Mouse (Mus musculus): ENCODE results near the gene Ush2a.

DNA sequence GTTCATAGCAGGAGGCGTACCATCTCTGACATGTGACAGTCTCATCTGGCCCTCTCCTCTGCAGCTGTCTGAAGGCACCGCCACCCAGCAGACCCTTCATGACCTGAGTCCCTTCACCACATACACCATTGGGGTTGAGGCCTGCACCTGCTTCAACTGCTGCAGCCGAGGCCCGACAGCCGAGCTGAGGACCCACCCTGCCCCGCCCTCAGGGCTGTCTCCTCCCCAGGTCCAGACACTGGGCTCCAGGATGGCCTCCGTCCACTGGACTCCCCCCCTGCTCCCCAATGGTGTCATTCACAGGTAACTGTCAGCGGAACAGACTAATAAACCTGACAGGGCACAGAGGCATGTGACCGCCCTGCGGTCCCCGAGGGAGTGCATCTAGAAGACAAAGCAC is 685.0 kb downstream of the Ush2a start:
- TF ChIP-seq CTCF (IDR thresholded peaks at IDR 0.05) (no peak), EP300 (IDR thresholded peaks at IDR 0.05) (no peak)
